Mouse (Mus musculus) midbrain, embryonic 13.5 days (tissue): Measurements from ENCODE around the gene 1700025G04Rik. TPM values are rescaled to one million over a fixed set of nuclear protein-coding genes. Genes with fewer than 3 reads are reported as not detected.

Source experiments
- ATAC-seq: fragments of 200-750 bp; cut with Nextera tagmentation; 2 replicates; pipeline ENCODE4 v1.8.0; 2017; ENCODE audit warnings: mild to moderate bottlenecking, moderate TSS enrichment, moderate library complexity
- H3K27ac ChIP-seq: fragments of 300-500 bp; sonication (generic); 2 replicates; pipeline ENCODE4 v1.5.1; 2015; ENCODE audit warnings: inconsistent platforms, mild to moderate bottlenecking, moderate library complexity
- H3K27me3 ChIP-seq: fragments of 300-500 bp; sonication (generic); 2 replicates; pipeline ENCODE4 v1.6.1; 2015; ENCODE audit warnings: mild to moderate bottlenecking, inconsistent platforms
- H3K36me3 ChIP-seq: fragments of 300-500 bp; sonication (generic); 2 replicates; pipeline ENCODE4 v1.6.1; 2015; ENCODE audit warnings: mild to moderate bottlenecking, inconsistent platforms
- H3K4me1 ChIP-seq: fragments of 300-500 bp; sonication (generic); replicated peaks from 2 replicates; pipeline ENCODE4 v1.6.1; 2015; ENCODE audit warnings: inconsistent platforms
- H3K4me2 ChIP-seq: fragments of 300-500 bp; sonication (generic); replicated peaks from 2 replicates; pipeline ENCODE4 v1.6.1; 2015; ENCODE audit warnings: moderate library complexity, mild to moderate bottlenecking, inconsistent platforms
- H3K4me3 ChIP-seq: fragments of 300-500 bp; sonication (generic); replicated peaks from 2 replicates; pipeline ENCODE4 v1.5.1; 2015; ENCODE audit warnings: mild to moderate bottlenecking, inconsistent platforms
- H3K9ac ChIP-seq: fragments of 300-500 bp; sonication (generic); replicated peaks from 2 replicates; pipeline ENCODE4 v1.6.1; 2015; ENCODE audit warnings: mild to moderate bottlenecking, inconsistent platforms
- H3K9me3 ChIP-seq: fragments of 300-500 bp; sonication (generic); 2 replicates; pipeline ENCODE4 v1.6.1; 2016; ENCODE audit warnings: mild to moderate bottlenecking, inconsistent platforms
- WGBS: fragments of 180-500 bp; shearing (Covaris S2); methylation state at CpG from one replicate; pipeline ENCODE4 v1.1.7; 2015; 5-methylcytosine and 5-hydroxymethylcytosine counted together
- polyA plus RNA-seq: library from polyadenylated mRNA; unstranded; fragments of >200 nt; fragmentation: Nextera tagmentation; extraction: Ambion mirVana; gene quantifications from 2 replicates; pipeline ENCODE4 v1.2.1, GENCODE M21; 2015

Gene 1700025G04Rik
- polyA plus RNA-seq, 1 experiment from 2014 or later = 37.6 TPM

GRCm38 (mm10) chr1:151988066-151988465 is 101.9 kb downstream of the 1700025G04Rik start:
- Histone ChIP-seq H3K27ac (no peak overlapping the region), H3K36me3 (no peaks in the 10 kb centered on the region), H3K4me2 (no peak overlapping the region), H3K9ac (no peak overlapping the region), H3K27me3 (no peaks in the 10 kb centered on the region), H3K4me3 (no peak overlapping the region), H3K4me1 (peaks cover 42% of the 10 kb centered on the region), H3K9me3 (no peaks in the 10 kb centered on the region)
- no peak for ATAC-seq
- 89% methylated on average over 8 of the region's 8 CpGs for WGBS

- H3K9ac ChIP-seq = no peak overlapping the region
- no peak overlapping the region for H3K4me2 ChIP-seq
- H3K4me1 ChIP-seq = peaks cover 43% of the 10 kb centered on the region
- no peaks in the 10 kb centered on the region for H3K9me3 ChIP-seq
- no peak overlapping the region for H3K27ac ChIP-seq
- no peaks in the 10 kb centered on the region for H3K27me3 ChIP-seq
- WGBS = 79% methylated on average over 11 of the region's 11 CpGs
- no peaks in the 10 kb centered on the region for H3K36me3 ChIP-seq
- no peak overlapping the region for H3K4me3 ChIP-seq
- ATAC-seq = no peak
Observed at GRCm38 (mm10) chr1:151986024-151986778, 103.7 kb downstream of the 1700025G04Rik start.

GRCm38 (mm10) chr1:151985056-151985455 is 104.9 kb downstream of the 1700025G04Rik start:
- peak overlapping the region; percentile 79 for H3K27ac ChIP-seq
- H3K4me3 ChIP-seq = no peak overlapping the region
- no peaks in the 10 kb centered on the region for H3K27me3 ChIP-seq
- peaks cover 45% of the 10 kb centered on the region for H3K4me1 ChIP-seq
- H3K36me3 ChIP-seq = no peaks in the 10 kb centered on the region
- no peak for ATAC-seq
- no peak overlapping the region for H3K9ac ChIP-seq
- no peaks in the 10 kb centered on the region for H3K9me3 ChIP-seq
- no peak overlapping the region for H3K4me2 ChIP-seq
- WGBS = 93% methylated on average over 1 of the region's 1 CpGs

- H3K4me2 ChIP-seq = no peak overlapping the region
- no peaks in the 10 kb centered on the region for H3K9me3 ChIP-seq
- no peak overlapping the region for H3K9ac ChIP-seq
- H3K27me3 ChIP-seq = no peaks in the 10 kb centered on the region
- no peaks in the 10 kb centered on the region for H3K36me3 ChIP-seq
- H3K27ac ChIP-seq = peak overlapping the region; percentile 79
- H3K4me1 ChIP-seq = peaks cover 38% of the 10 kb centered on the region
- no peak overlapping the region for H3K4me3 ChIP-seq
- WGBS = 14% methylated on average over 4 of the region's 4 CpGs
- ATAC-seq = peak; percentile 40
Observed at GRCm38 (mm10) chr1:151983991-151984390, 105.9 kb downstream of the 1700025G04Rik start.

GRCm38 (mm10) chr1:151980498-151980897 is 109.4 kb downstream of the 1700025G04Rik start:
- no peak for ATAC-seq
- peaks cover 52% of the 10 kb centered on the region for H3K4me1 ChIP-seq

GRCm38 (mm10) chr1:151979803-151980456 is 110.0 kb downstream of the 1700025G04Rik start:
- Histone ChIP-seq H3K4me1 (peaks cover 51% of the 10 kb centered on the region), H3K27me3 (no peaks in the 10 kb centered on the region), H3K36me3 (0 out of 2 replicates have a peak, but pooled peaks cover 4% of the 10 kb centered on the region), H3K4me3 (no peak overlapping the region), H3K9me3 (no peaks in the 10 kb centered on the region), H3K4me2 (no peak overlapping the region), H3K27ac (peak overlapping the region; percentile 7; the same call in 1 of the 2 replicates), H3K9ac (no peak overlapping the region)
- 87% methylated on average over 13 of the region's 13 CpGs for WGBS
- no peak for ATAC-seq

More at GRCm38 (mm10) chr1:151980498-151980897, 109.4 kb downstream of the 1700025G04Rik start:
- H3K27me3 ChIP-seq = no peaks in the 10 kb centered on the region
- no peaks in the 10 kb centered on the region for H3K9me3 ChIP-seq
- 85% methylated on average over 7 of the region's 7 CpGs for WGBS
- H3K27ac ChIP-seq = no peak overlapping the region
- no peak overlapping the region for H3K4me2 ChIP-seq
- no peak overlapping the region for H3K9ac ChIP-seq
- no peak overlapping the region for H3K4me3 ChIP-seq
- 0 out of 2 replicates have a peak, but pooled peaks cover 4% of the 10 kb centered on the region for H3K36me3 ChIP-seq

GRCm38 (mm10) chr1:151978751-151979150 is 111.2 kb downstream of the 1700025G04Rik start:
- Histone ChIP-seq H3K27ac (peak overlapping the region; percentile 16; the same call in 1 of the 2 replicates), H3K9me3 (no peaks in the 10 kb centered on the region), H3K36me3 (0 out of 2 replicates have a peak, but pooled peaks cover 4% of the 10 kb centered on the region), H3K4me1 (peaks cover 45% of the 10 kb centered on the region), H3K4me2 (no peak overlapping the region), H3K4me3 (no peak overlapping the region), H3K27me3 (no peaks in the 10 kb centered on the region), H3K9ac (no peak overlapping the region)
- WGBS = 93% methylated on average over 15 of the region's 15 CpGs
- no peak for ATAC-seq

GRCm38 (mm10) chr1:151977596-151977995 is 112.3 kb downstream of the 1700025G04Rik start:
- no peak overlapping the region for H3K4me3 ChIP-seq
- H3K27me3 ChIP-seq = no peaks in the 10 kb centered on the region
- WGBS = 35% methylated on average over 5 of the region's 5 CpGs
- peaks cover 41% of the 10 kb centered on the region for H3K4me1 ChIP-seq
- no peak overlapping the region for H3K4me2 ChIP-seq
- ATAC-seq = peak; percentile 72
- 0 out of 2 replicates have a peak, but pooled peaks cover 4% of the 10 kb centered on the region for H3K36me3 ChIP-seq
- no peaks in the 10 kb centered on the region for H3K9me3 ChIP-seq
- no peak overlapping the region for H3K9ac ChIP-seq
- H3K27ac ChIP-seq = peak overlapping the region; percentile 64

GRCm38 (mm10) chr1:151976850-151977249 is 113.1 kb downstream of the 1700025G04Rik start:
- no peak overlapping the region for H3K27ac ChIP-seq
- no peaks in the 10 kb centered on the region for H3K27me3 ChIP-seq
- WGBS = 79% methylated on average over 3 of the region's 3 CpGs
- no peak for ATAC-seq
- H3K9ac ChIP-seq = no peak overlapping the region
- no peak overlapping the region for H3K4me2 ChIP-seq
- 0 out of 2 replicates have a peak, but pooled peaks cover 4% of the 10 kb centered on the region for H3K36me3 ChIP-seq
- H3K4me3 ChIP-seq = no peak overlapping the region
- peaks cover 41% of the 10 kb centered on the region for H3K4me1 ChIP-seq
- H3K9me3 ChIP-seq = no peaks in the 10 kb centered on the region

- 71% methylated on average over 17 of the region's 17 CpGs for WGBS
- ATAC-seq = no peak
- no peaks in the 10 kb centered on the region for H3K27me3 ChIP-seq
Observed at GRCm38 (mm10) chr1:151975418-151976379, 114.2 kb downstream of the 1700025G04Rik start.

GRCm38 (mm10) chr1:151974887-151975286 is 115.0 kb downstream of the 1700025G04Rik start:
- no peak for ATAC-seq
- no peak overlapping the region for H3K9ac ChIP-seq
- no peaks in the 10 kb centered on the region for H3K9me3 ChIP-seq
- 64% methylated on average over 8 of the region's 8 CpGs for WGBS
- H3K36me3 ChIP-seq = 0 out of 2 replicates have a peak, but pooled peaks cover 4% of the 10 kb centered on the region
- H3K4me3 ChIP-seq = no peak overlapping the region
- no peak overlapping the region for H3K27ac ChIP-seq
- H3K4me1 ChIP-seq = peaks cover 37% of the 10 kb centered on the region
- H3K27me3 ChIP-seq = no peaks in the 10 kb centered on the region
- no peak overlapping the region for H3K4me2 ChIP-seq

More at GRCm38 (mm10) chr1:151975418-151976379, 114.2 kb downstream of the 1700025G04Rik start:
- no peak overlapping the region for H3K4me2 ChIP-seq
- 0 out of 2 replicates have a peak, but pooled peaks cover 4% of the 10 kb centered on the region for H3K36me3 ChIP-seq
- peaks cover 41% of the 10 kb centered on the region for H3K4me1 ChIP-seq
- H3K9me3 ChIP-seq = no peaks in the 10 kb centered on the region
- no peak overlapping the region for H3K4me3 ChIP-seq
- no peak overlapping the region for H3K9ac ChIP-seq
- H3K27ac ChIP-seq = no peak overlapping the region
